Mouse (Mus musculus) cerebellum, adult 2 months (tissue): ENCODE data around the gene Pold1.

ENCODE experiments used
- CTCF ChIP-seq: fragments of 200-500 bp; IDR thresholded peaks from 2 replicates; pipeline ENCODE4 v1.5.1; 2011; ENCODE audit warnings: low read depth, mild to moderate bottlenecking, control low read depth, low read length, moderate library complexity, borderline replicate concordance; ENCODE audit not compliant: insufficient read depth
- POLR2A ChIP-seq: fragments of 200-500 bp; IDR thresholded peaks from 2 replicates; pipeline ENCODE4 v1.6.1; 2011; ENCODE audit warnings: low read length, control low read depth, borderline replicate concordance; ENCODE audit not compliant: insufficient read depth

- no peak for TF ChIP-seq POLR2A
- TF ChIP-seq CTCF: no peak
Measured at GRCm38 (mm10) chr7:44538756-44539624, 9.7 kb downstream of the Pold1 start.
